Mouse (Mus musculus) liver, postnatal 0 days (tissue): Measurements from ENCODE around the gene Cldn5.

ENCODE experiments used
- CTCF ChIP-seq: sonication (generic); IDR thresholded peaks from 2 replicates; pipeline ENCODE4 v1.5.1; 2016; ENCODE audit warnings: antibody characterized with exemption, low read depth
- EP300 ChIP-seq: IDR thresholded peaks from 2 replicates; pipeline ENCODE4 v1.6.1; 2016; ENCODE audit warnings: antibody characterized with exemption, low read depth, mild to moderate bottlenecking

- TF ChIP-seq CTCF: no peak
- no peak for TF ChIP-seq EP300
Observed at GRCm38 (mm10) chr16:18776556-18777100, at the start of gene Cldn5.
